Mouse (Mus musculus) forebrain, postnatal 0 days (tissue): ENCODE data around the gene Gm28845. TPM values are rescaled to one million over a fixed set of nuclear protein-coding genes. Genes with fewer than 3 reads are reported as not detected.
A peak's percentile ranks its signal among the peaks of the same experiment; 100 is the strongest.

ENCODE experiments used
- ATAC-seq: fragments of 200-750 bp; cut with Nextera tagmentation; 2 replicates; pipeline ENCODE4 v1.8.0; 2017; ENCODE audit warnings: mild to moderate bottlenecking, moderate library complexity
- DNase-seq: peaks from one replicate; pipeline ENCODE4 v3.0.0-alpha.2; 2015
- H3K27ac ChIP-seq: fragments of 300-500 bp; sonication (generic); 2 replicates; pipeline ENCODE4 v1.5.1; 2014; ENCODE audit warnings: low read depth, mild to moderate bottlenecking, antibody characterized with exemption, low read length, moderate library complexity, mixed read lengths
- H3K27me3 ChIP-seq: fragments of 300-500 bp; sonication (generic); 2 replicates; pipeline ENCODE4 v1.6.1; 2014; ENCODE audit warnings: mild to moderate bottlenecking, low read length, mixed read lengths; ENCODE audit not compliant: insufficient read depth
- H3K36me3 ChIP-seq: fragments of 300-500 bp; sonication (generic); 2 replicates; pipeline ENCODE4 v1.6.1; 2014; ENCODE audit warnings: mild to moderate bottlenecking, moderate library complexity; ENCODE audit not compliant: insufficient read depth
- H3K4me1 ChIP-seq: fragments of 300-500 bp; sonication (generic); 2 replicates; pipeline ENCODE4 v1.6.1; 2014; ENCODE audit warnings: antibody characterized with exemption; ENCODE audit not compliant: insufficient read depth
- H3K4me2 ChIP-seq: fragments of 300-500 bp; sonication (generic); 2 replicates; pipeline ENCODE4 v1.6.1; 2014; ENCODE audit warnings: low read depth, mild to moderate bottlenecking, moderate library complexity
- H3K4me3 ChIP-seq: fragments of 300-500 bp; sonication (generic); 2 replicates; pipeline ENCODE4 v1.5.1; 2014; ENCODE audit warnings: low read depth, low read length, mixed read lengths
- H3K9ac ChIP-seq: fragments of 300-500 bp; sonication (generic); 2 replicates; pipeline ENCODE4 v1.6.1; 2014; ENCODE audit warnings: mild to moderate bottlenecking
- H3K9me3 ChIP-seq: fragments of 300-500 bp; sonication (generic); 2 replicates; pipeline ENCODE4 v1.6.1; 2016; ENCODE audit warnings: low read length
- CTCF ChIP-seq: sonication (generic); IDR thresholded peaks from 2 replicates; pipeline ENCODE4 v1.5.1; 2016; ENCODE audit warnings: antibody characterized with exemption, control low read depth, low read depth
- WGBS: fragments of 180-500 bp; shearing (Covaris S2); extraction: QIAGEN DNeasy Blood & Tissue Kit; methylation state at CpG from one replicate; pipeline ENCODE4 v1.1.7; 2014; 5-methylcytosine and 5-hydroxymethylcytosine counted together
- polyA plus RNA-seq: library from polyadenylated mRNA; unstranded; fragments of >200 nt; fragmentation: Nextera tagmentation; extraction: Ambion mirVana; gene quantifications from 2 replicates; pipeline ENCODE4 v1.2.1, GENCODE M21; 2015
- total RNA-seq: library from RNA; depleted of rRNA; stranded (reverse); fragments of >200 nt; gene quantifications from 2 replicates; pipeline ENCODE4 v1.2.3, GENCODE M21; 2014

Gm28845 gene
- total and polyA plus RNA-seq, 2 experiments from 2014 or later, result not detected

DNA sequence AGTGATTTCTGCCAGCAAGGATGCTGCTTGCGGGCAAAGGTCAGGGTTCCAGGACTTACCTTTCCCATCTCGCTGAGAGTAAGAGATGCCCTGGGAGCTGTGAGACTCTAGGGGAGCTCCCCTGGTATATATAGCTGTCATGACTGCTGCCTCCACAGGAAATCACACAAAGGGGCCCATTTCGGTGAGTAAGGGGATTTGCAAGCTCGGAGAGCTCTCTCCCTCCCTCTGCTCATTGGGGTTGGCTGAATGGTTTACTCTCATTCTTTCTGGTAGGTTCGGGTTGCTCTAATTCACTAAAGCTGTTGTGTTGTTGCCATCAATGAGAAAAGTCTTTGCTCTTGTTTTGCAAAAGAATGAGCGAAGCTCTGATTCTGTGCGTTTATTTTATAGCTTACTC is 37.2 kb downstream of the Gm28845 start, which contains the start of gene Crygb:
Gene Crygb, minus strand, starts transcription at position 101 of the 400 bp plus-strand sequence.
- H3K36me3 ChIP-seq, result no peaks in the 10 kb centered on the region
- H3K4me1 ChIP-seq, result no peaks in the 10 kb centered on the region
- H3K27ac ChIP-seq, result no peak within 1 kb of the TSS
- ATAC-seq (no peak), DNase-seq (no peak)
- no peaks in the 10 kb centered on the region for H3K27me3 ChIP-seq
- no peak within 1 kb of the TSS for H3K9ac ChIP-seq
- H3K4me2 ChIP-seq, result no peak within 1 kb of the TSS
- no peak for TF ChIP-seq CTCF
- WGBS, result 27% methylated on average over 7 of the region's 7 CpGs
- H3K9me3 ChIP-seq, result no peaks in the 10 kb centered on the region
- H3K4me3 ChIP-seq, result no peak within 1 kb of the TSS

GRCm38 (mm10) chr1:65075607-65076006 is 43.8 kb downstream of the Gm28845 start:
- no peak for DNase-seq
- no peak for ATAC-seq

DNA sequence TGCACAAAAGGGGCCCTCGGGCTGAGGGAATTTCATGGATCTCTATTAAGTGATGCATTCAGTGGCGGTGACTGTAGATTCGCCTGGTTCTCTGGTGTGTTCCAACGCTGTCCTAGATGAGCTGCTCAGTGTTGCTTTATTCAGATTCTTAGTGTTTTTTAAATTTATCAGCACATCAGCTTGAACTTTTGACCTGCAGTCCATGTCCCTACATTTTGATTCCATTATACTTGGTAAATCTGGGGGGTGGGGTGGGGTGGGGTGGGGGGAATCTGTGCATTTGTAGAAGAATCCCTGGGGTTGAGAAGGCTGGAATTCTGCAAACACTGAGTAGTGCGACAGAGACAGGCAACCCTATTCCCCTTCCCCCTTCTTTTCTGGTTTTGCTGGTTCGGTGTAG is 45.8 kb downstream of the Gm28845 start, which contains the start of gene Crygc:
Gene Crygc, minus strand, starts transcription at position 101 of the 400 bp plus-strand sequence.
- Histone ChIP-seq H3K9me3 (no peaks in the 10 kb centered on the region), H3K36me3 (no peaks in the 10 kb centered on the region), H3K27ac (no peak within 1 kb of the TSS), H3K4me2 (no peak within 1 kb of the TSS), H3K9ac (no peak within 1 kb of the TSS), H3K4me1 (no peaks in the 10 kb centered on the region), H3K4me3 (no peak within 1 kb of the TSS), H3K27me3 (no peaks in the 10 kb centered on the region)
- ATAC-seq (no peak), DNase-seq (no peak)
- WGBS, result 58% methylated on average over 6 of the region's 6 CpGs
- no peak for TF ChIP-seq CTCF

More at GRCm38 (mm10) chr1:65075607-65076006, 43.8 kb downstream of the Gm28845 start:
- Histone ChIP-seq H3K4me2 (no peak overlapping the region), H3K4me1 (no peaks in the 10 kb centered on the region), H3K4me3 (no peak overlapping the region), H3K9ac (no peak overlapping the region), H3K27me3 (no peaks in the 10 kb centered on the region), H3K36me3 (no peaks in the 10 kb centered on the region), H3K27ac (no peak overlapping the region), H3K9me3 (no peaks in the 10 kb centered on the region)
- 19% methylated on average over 5 of the region's 5 CpGs for WGBS
- TF ChIP-seq CTCF, result peak; percentile 56

DNA sequence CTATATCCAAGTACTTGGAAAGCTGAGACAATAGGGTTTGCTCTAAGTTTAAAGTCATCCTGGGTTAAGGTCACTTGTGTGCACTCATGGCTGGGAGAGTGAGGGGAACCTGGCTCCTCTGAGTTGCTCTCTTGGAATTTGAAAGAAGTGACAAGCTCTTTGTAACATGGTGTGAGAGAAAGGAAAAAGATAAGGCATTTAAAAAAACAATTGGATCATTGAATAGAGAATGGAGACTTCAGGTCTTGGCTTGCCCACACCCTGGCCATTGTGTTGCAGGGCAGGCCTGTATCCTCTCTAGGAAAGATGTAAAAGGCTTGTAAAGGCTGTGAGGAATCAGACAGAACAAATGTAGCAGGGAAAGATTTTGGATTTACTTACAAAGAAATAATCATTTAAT is 51.5 kb downstream of the Gm28845 start:
- H3K36me3 ChIP-seq, result no peaks in the 10 kb centered on the region
- H3K27ac ChIP-seq, result no peak overlapping the region
- no peak overlapping the region for H3K9ac ChIP-seq
- no peaks in the 10 kb centered on the region for H3K4me1 ChIP-seq
- no peak overlapping the region for H3K4me2 ChIP-seq
- DNase-seq, result no peak
- H3K27me3 ChIP-seq, result no peaks in the 10 kb centered on the region
- H3K4me3 ChIP-seq, result no peak overlapping the region
- no peak for TF ChIP-seq CTCF
- ATAC-seq, result no peak
- no peaks in the 10 kb centered on the region for H3K9me3 ChIP-seq

DNA sequence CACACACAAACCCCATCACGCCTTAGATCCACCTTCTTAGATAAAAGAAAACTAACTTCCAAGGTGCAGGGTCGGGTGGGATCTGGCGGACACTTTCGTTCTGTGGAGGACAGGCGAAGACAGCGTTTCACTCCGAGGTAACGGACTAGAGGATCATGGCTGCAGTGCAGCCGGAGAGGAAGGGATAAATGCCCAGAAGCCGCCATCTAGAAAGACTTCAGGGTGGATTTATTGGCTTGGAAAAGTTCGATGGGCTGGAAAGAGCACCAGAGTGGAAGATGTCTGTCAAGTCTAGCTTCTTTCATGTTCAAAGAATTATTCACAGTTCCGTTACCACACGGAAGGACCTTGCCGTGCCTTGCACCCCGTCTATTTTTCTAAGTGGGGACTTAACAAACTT is 55.2 kb downstream of the Gm28845 start:
- H3K4me3 ChIP-seq, result no peak overlapping the region

DNA sequence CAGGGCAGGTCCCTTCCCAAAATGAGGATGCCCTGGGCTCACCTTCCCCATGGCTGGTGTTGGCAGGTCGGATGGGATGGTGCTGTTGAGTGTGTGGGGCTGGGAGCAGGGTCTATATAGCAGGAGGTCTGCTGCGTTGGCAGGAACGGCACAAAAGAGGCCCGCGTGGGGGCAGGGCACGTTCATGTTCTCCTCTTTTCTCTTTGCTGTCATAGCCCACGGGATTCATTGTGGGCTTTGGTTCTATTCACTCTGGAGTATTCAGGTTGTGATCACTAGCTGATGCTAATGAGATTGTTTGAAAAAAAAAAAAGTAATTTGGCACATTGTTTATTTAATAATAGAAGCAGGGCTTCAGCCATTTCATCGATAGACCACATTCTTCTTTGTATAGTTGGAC is 56.0 kb downstream of the Gm28845 start, which contains the start of gene Crygd:
Gene Crygd, minus strand, starts transcription at position 101 of the 400 bp plus-strand sequence.
- TF ChIP-seq CTCF, result no peak
- H3K9ac ChIP-seq, result no peak within 1 kb of the TSS
- H3K27ac ChIP-seq, result no peak within 1 kb of the TSS
- no peak within 1 kb of the TSS for H3K4me3 ChIP-seq
- H3K4me2 ChIP-seq, result no peak within 1 kb of the TSS
- DNase-seq (no peak), ATAC-seq (no peak)
- H3K4me1 ChIP-seq, result no peaks in the 10 kb centered on the region
- no peaks in the 10 kb centered on the region for H3K27me3 ChIP-seq
- H3K36me3 ChIP-seq, result no peaks in the 10 kb centered on the region
- H3K9me3 ChIP-seq, result no peaks in the 10 kb centered on the region
- 26% methylated on average over 8 of the region's 8 CpGs for WGBS

More for the DNA sequence above, 55.2 kb downstream of the Gm28845 start:
- H3K9me3 ChIP-seq, result no peaks in the 10 kb centered on the region
- no peak for ATAC-seq
- no peaks in the 10 kb centered on the region for H3K4me1 ChIP-seq
- 72% methylated on average over 15 of the region's 15 CpGs for WGBS
- TF ChIP-seq CTCF, result no peak
- no peak overlapping the region for H3K9ac ChIP-seq
- no peaks in the 10 kb centered on the region for H3K27me3 ChIP-seq
- no peak overlapping the region for H3K4me2 ChIP-seq
- H3K27ac ChIP-seq, result no peak overlapping the region
- H3K36me3 ChIP-seq, result no peaks in the 10 kb centered on the region
- no peak for DNase-seq

GRCm38 (mm10) chr1:65052140-65052539 is 67.2 kb downstream of the Gm28845 start:
- H3K4me1 ChIP-seq, result no peaks in the 10 kb centered on the region
- DNase-seq (no peak), ATAC-seq (no peak)
- H3K27me3 ChIP-seq, result no peaks in the 10 kb centered on the region
- no peak overlapping the region for H3K4me2 ChIP-seq
- H3K4me3 ChIP-seq, result no peak overlapping the region
- no peak for TF ChIP-seq CTCF
- no peak overlapping the region for H3K27ac ChIP-seq
- no peaks in the 10 kb centered on the region for H3K9me3 ChIP-seq
- H3K36me3 ChIP-seq, result no peaks in the 10 kb centered on the region
- H3K9ac ChIP-seq, result no peak overlapping the region
- WGBS, result 36% methylated on average over 2 of the region's 2 CpGs
